Mouse (Mus musculus): ENCODE results near the gene Kdm5c.
A peak's percentile ranks its signal among the peaks of the same experiment; 100 is the strongest.
"Not testable (repeated sequence)": the region's sequence is repeated elsewhere in the genome, so short reads cannot be mapped to it uniquely, and the experiment has no call there.

DNA sequence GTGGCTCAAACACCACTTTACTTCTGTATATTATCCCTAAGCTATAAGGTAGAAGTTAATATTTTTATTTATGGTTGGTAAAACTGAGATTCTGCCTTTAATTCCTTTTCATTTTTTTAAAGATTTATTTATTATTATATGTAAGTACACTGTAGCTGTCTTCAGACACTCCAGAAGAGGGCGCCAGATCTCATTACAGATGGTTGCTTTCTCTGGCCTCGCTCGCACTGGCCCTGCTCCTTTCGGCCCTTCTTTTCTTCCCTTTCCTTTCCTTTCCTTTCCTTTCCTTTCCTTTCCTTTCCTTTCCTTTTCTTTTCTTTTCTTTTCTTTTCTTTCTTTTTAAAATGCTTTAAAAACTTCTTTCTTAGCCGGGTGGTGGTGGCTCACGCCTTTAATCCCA is 10.3 kb downstream of the Kdm5c start:
- TF ChIP-seq POLR2A (IDR thresholded peaks at IDR 0.05; ENCODE audit: extremely low read depth, insufficient read depth, low read length): not testable (repeated sequence)
- peak; percentile 20; the same call in 1 of the 2 replicates for TF ChIP-seq CTCF (IDR thresholded peaks at IDR 0.05; ENCODE audit: low read depth, low read length)

Data from liver, adult 2 months (tissue).